ENCODE assay signal across 8 mouse cellular contexts in the genomic region with DNA sequence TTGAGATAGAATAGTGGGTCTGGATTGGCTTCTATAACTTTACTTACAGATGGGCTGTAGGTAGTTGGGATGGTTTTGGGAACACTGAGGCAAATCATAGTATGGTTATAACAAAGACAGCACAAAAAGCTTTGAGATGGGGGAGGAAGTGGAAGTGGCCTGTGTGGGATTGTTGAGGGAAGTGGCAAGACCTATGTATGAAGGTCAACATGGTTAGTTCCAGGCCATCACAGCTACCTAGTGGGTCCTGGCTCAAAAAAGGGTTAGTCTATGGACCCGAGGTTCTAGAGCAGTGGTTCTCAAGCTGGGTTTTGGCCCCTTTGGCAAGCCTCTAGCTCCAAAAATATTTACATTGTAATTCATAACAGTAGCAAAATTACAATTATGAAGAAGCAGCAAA. TPM values are rescaled to one million over a fixed set of nuclear protein-coding genes. Genes with fewer than 3 reads are reported as not detected.
DNase-seq lines count a peak whose midpoint lies in the region; ATAC-seq and TF ChIP-seq lines count a peak whose summit lies in the region.

No protein-coding gene starts in this region.

- H3K9ac ChIP-seq in hindbrain, embryonic 12.5 days, result no peak overlapping the region; the same call in 1 of the 2 replicates
- H3K9ac ChIP-seq in hindbrain, postnatal 0 days (replicated peaks; ENCODE audit: low read length), result no peak overlapping the region
- H3K9ac ChIP-seq in embryonic facial prominence, embryonic 14.5 days (ENCODE audit: low read depth, low read length), result no peak overlapping the region
- no peak overlapping the region for H3K9ac ChIP-seq in liver, embryonic 16.5 days (ENCODE audit: low read depth, low read length)

- TF ChIP-seq CTCF in hindbrain, postnatal 0 days (IDR thresholded peaks at IDR 0.05; ENCODE audit: low read depth), result no peak
- TF ChIP-seq CTCF in thymus, adult 2 months (IDR thresholded peaks at IDR 0.05; ENCODE audit: borderline replicate concordance, control insufficient read depth, extremely low read depth, insufficient read depth, low read length, poor library complexity), result no peak

- H3K27ac ChIP-seq in hindbrain, embryonic 12.5 days, result no peak overlapping the region
- no peak overlapping the region for H3K27ac ChIP-seq in hindbrain, postnatal 0 days
- no peak overlapping the region for H3K27ac ChIP-seq in embryonic facial prominence, embryonic 14.5 days (replicated peaks; ENCODE audit: low read depth, low read length)
- H3K27ac ChIP-seq in liver, embryonic 16.5 days (ENCODE audit: low read length), result peak overlapping the region; percentile 23; the same call in 1 of the 2 replicates
- H3K27ac ChIP-seq in thymus, adult 2 months (ENCODE audit: control insufficient read depth, insufficient read depth, low read length), result no peak overlapping the region

- peak overlapping the region; percentile 29; the same call in 1 of the 2 replicates for H3K4me2 ChIP-seq in hindbrain, embryonic 12.5 days (replicated peaks)
- no peak overlapping the region for H3K4me2 ChIP-seq in hindbrain, postnatal 0 days (ENCODE audit: low read depth, low read length)
- peak overlapping the region; percentile 58 for H3K4me2 ChIP-seq in embryonic facial prominence, embryonic 14.5 days (ENCODE audit: low read depth, low read length)
- peak overlapping the region; percentile 1 for H3K4me2 ChIP-seq in liver, embryonic 16.5 days (ENCODE audit: low read depth, low read length)

- no peaks in the 10 kb centered on the region for H3K9me3 ChIP-seq in hindbrain, embryonic 12.5 days (replicated peaks)
- H3K9me3 ChIP-seq in hindbrain, postnatal 0 days (ENCODE audit: low read length), result no peaks in the 10 kb centered on the region
- H3K9me3 ChIP-seq in embryonic facial prominence, embryonic 14.5 days (ENCODE audit: control insufficient read depth, low read length), result no peaks in the 10 kb centered on the region
- no peaks in the 10 kb centered on the region for H3K9me3 ChIP-seq in liver, embryonic 16.5 days (replicated peaks; ENCODE audit: control insufficient read depth, low read length)

- H3K36me3 ChIP-seq in hindbrain, embryonic 12.5 days, result peaks cover 22% of the 10 kb centered on the region
- peaks cover 20% of the 10 kb centered on the region; the same call in 1 of the 2 replicates for H3K36me3 ChIP-seq in hindbrain, postnatal 0 days (ENCODE audit: insufficient read depth, low read length)
- H3K36me3 ChIP-seq in embryonic facial prominence, embryonic 14.5 days (ENCODE audit: control insufficient read depth, insufficient read depth, low read length), result peaks cover 30% of the 10 kb centered on the region
- H3K36me3 ChIP-seq in liver, embryonic 16.5 days (ENCODE audit: control insufficient read depth, insufficient read depth), result peaks cover 18% of the 10 kb centered on the region
- peaks cover 27% of the 10 kb centered on the region for H3K36me3 ChIP-seq in thymus, adult 2 months (ENCODE audit: control insufficient read depth, insufficient read depth, low read length)

- H3K27me3 ChIP-seq in hindbrain, embryonic 12.5 days, result no peaks in the 10 kb centered on the region
- no peaks in the 10 kb centered on the region for H3K27me3 ChIP-seq in hindbrain, postnatal 0 days (ENCODE audit: insufficient read depth, low read length)
- H3K27me3 ChIP-seq in embryonic facial prominence, embryonic 14.5 days (replicated peaks; ENCODE audit: control insufficient read depth, insufficient read depth, low read length), result no peaks in the 10 kb centered on the region
- H3K27me3 ChIP-seq in liver, embryonic 16.5 days (ENCODE audit: control insufficient read depth, insufficient read depth, low read depth, low read length), result no peaks in the 10 kb centered on the region
- no peaks in the 10 kb centered on the region for H3K27me3 ChIP-seq in thymus, adult 2 months (ENCODE audit: control insufficient read depth, insufficient read depth, low read length)

- TF ChIP-seq POLR2A in thymus, adult 2 months (IDR thresholded peaks at IDR 0.05; ENCODE audit: control insufficient read depth, extremely low read depth, insufficient read depth, low read length, poor library complexity), result no peak

- 71% methylated on average over 1 of the region's 1 CpGs for WGBS in hindbrain, embryonic 12.5 days
- 89% methylated on average over 1 of the region's 1 CpGs for WGBS in hindbrain, postnatal 0 days
- WGBS in embryonic facial prominence, embryonic 14.5 days, result 85% methylated on average over 1 of the region's 1 CpGs
- 46% methylated on average over 1 of the region's 1 CpGs for WGBS in liver, embryonic 16.5 days (ENCODE audit: insufficient replicate concordance)
- WGBS in thymus, adult 2 months, result 43% methylated on average over 1 of the region's 1 CpGs

- H3K4me1 ChIP-seq in hindbrain, embryonic 12.5 days, result peaks cover 25% of the 10 kb centered on the region
- H3K4me1 ChIP-seq in hindbrain, postnatal 0 days (ENCODE audit: insufficient read depth, low read length), result peaks cover 9% of the 10 kb centered on the region
- H3K4me1 ChIP-seq in embryonic facial prominence, embryonic 14.5 days (ENCODE audit: control insufficient read depth, insufficient read depth, low read length), result peaks cover 15% of the 10 kb centered on the region
- peaks cover 18% of the 10 kb centered on the region for H3K4me1 ChIP-seq in liver, embryonic 16.5 days (ENCODE audit: control insufficient read depth, low read depth, low read length)
- peaks cover 13% of the 10 kb centered on the region for H3K4me1 ChIP-seq in thymus, adult 2 months (replicated peaks; ENCODE audit: control insufficient read depth, insufficient read depth, low read length)

- no peak overlapping the region for H3K4me3 ChIP-seq in hindbrain, embryonic 12.5 days
- no peak overlapping the region for H3K4me3 ChIP-seq in hindbrain, postnatal 0 days (ENCODE audit: low read length)
- H3K4me3 ChIP-seq in embryonic facial prominence, embryonic 14.5 days (ENCODE audit: low read depth, low read length), result 0 out of 2 replicates have a peak overlapping the region, but pooled peaks have one; percentile 3
- H3K4me3 ChIP-seq in liver, embryonic 16.5 days (ENCODE audit: low read depth, low read length), result no peak overlapping the region; the same call in 1 of the 2 replicates
- no peak overlapping the region for H3K4me3 ChIP-seq in thymus, adult 2 months (ENCODE audit: control insufficient read depth, insufficient read depth, low read length)

- no peak for ATAC-seq in hindbrain, embryonic 12.5 days (ENCODE audit: low FRiP score)
- ATAC-seq in hindbrain, postnatal 0 days, result no peak
- ATAC-seq in embryonic facial prominence, embryonic 14.5 days (ENCODE audit: low read depth), result no peak
- ATAC-seq in liver, embryonic 16.5 days (ENCODE audit: low read depth), result no peak

- DNase-seq in hindbrain, postnatal 0 days (ENCODE audit: low spot score), result no peak
- DNase-seq in A20 (ENCODE audit: low read depth, low spot score), result peak; percentile 43
- DNase-seq in embryonic facial prominence, embryonic 14.5 days (ENCODE audit: low spot score), result no peak
- no peak for DNase-seq in Muller cell, postnatal 12 days (ENCODE audit: inconsistent ontology term)
- DNase-seq in right cerebral cortex, adult 18-20 months, result no peak
- no peak for DNase-seq in thymus, adult 2 months

RNA-seq across cellular contexts. Expression of gene Itch, which starts 2.2 kb away (rescaled TPM):
- polyA plus RNA-seq in hindbrain, embryonic 12.5 days (2016; fragmentation: Nextera tagmentation; extraction: Ambion mirVana), result 60.3 and 68.5 TPM in 2 replicates
- total RNA-seq in hindbrain, postnatal 0 days (2014; rRNA removed), result 31.4 and 32.5 TPM in 2 replicates
- 22.2 and 22.5 TPM in 2 replicates for polyA plus RNA-seq in hindbrain, postnatal 0 days (2015; fragmentation: Nextera tagmentation; extraction: Ambion mirVana)
- 45.4 and 48.8 TPM in 2 replicates for polyA plus RNA-seq in embryonic facial prominence, embryonic 14.5 days (2014; fragmentation: Nextera tagmentation; extraction: Ambion mirVana)
- 19.6 and 19.7 TPM in 2 replicates for polyA plus RNA-seq in liver, embryonic 16.5 days (2015; fragmentation: Nextera tagmentation; extraction: Ambion mirVana)
- 15.4 and 16.9 TPM in 2 replicates for polyA plus RNA-seq in thymus, adult 2 months (2012; rRNA removed)
